Mouse (Mus musculus) embryonic facial prominence, embryonic 14.5 days (tissue): ENCODE data around the gene Irgm2. TPM values are rescaled to one million over a fixed set of nuclear protein-coding genes. Genes with fewer than 3 reads are reported as not detected.

Experiments used
- ATAC-seq: fragments of 200-750 bp; cut with Nextera tagmentation; 2 replicates; pipeline ENCODE4 v1.8.0; 2017; ENCODE audit warnings: low read depth, moderate number of reproducible peaks, moderate TSS enrichment
- DNase-seq: peaks from one replicate; pipeline ENCODE4 v3.0.0-alpha.2; 2015; ENCODE audit warnings: low spot score
- H3K27ac ChIP-seq: fragments of 300-500 bp; sonication (generic); replicated peaks from 2 replicates; pipeline ENCODE4 v1.5.1; 2014; ENCODE audit warnings: low read depth, mild to moderate bottlenecking, low read length, moderate library complexity
- H3K27me3 ChIP-seq: fragments of 300-500 bp; sonication (generic); replicated peaks from 2 replicates; pipeline ENCODE4 v1.6.1; 2014; ENCODE audit warnings: low read length; ENCODE audit not compliant: control insufficient read depth, insufficient read depth
- H3K36me3 ChIP-seq: fragments of 300-500 bp; sonication (generic); 2 replicates; pipeline ENCODE4 v1.6.1; 2014; ENCODE audit warnings: low read length, mixed read lengths; ENCODE audit not compliant: control insufficient read depth, insufficient read depth
- H3K4me1 ChIP-seq: fragments of 300-500 bp; sonication (generic); 2 replicates; pipeline ENCODE4 v1.6.1; 2014; ENCODE audit warnings: antibody characterized with exemption, low read length; ENCODE audit not compliant: control insufficient read depth, insufficient read depth
- H3K4me2 ChIP-seq: fragments of 300-500 bp; sonication (generic); 2 replicates; pipeline ENCODE4 v1.6.1; 2014; ENCODE audit warnings: low read depth, mild to moderate bottlenecking, low read length, moderate library complexity, mixed read lengths
- H3K4me3 ChIP-seq: fragments of 300-500 bp; sonication (generic); 2 replicates; pipeline ENCODE4 v1.5.1; 2014; ENCODE audit warnings: low read depth, mild to moderate bottlenecking, low read length
- H3K9ac ChIP-seq: fragments of 300-500 bp; sonication (generic); 2 replicates; pipeline ENCODE4 v1.6.1; 2014; ENCODE audit warnings: low read depth, mild to moderate bottlenecking, low read length, moderate library complexity, mixed read lengths
- H3K9me3 ChIP-seq: fragments of 300-500 bp; sonication (generic); 2 replicates; pipeline ENCODE4 v1.6.1; 2016; ENCODE audit warnings: low read length; ENCODE audit not compliant: control insufficient read depth
- WGBS: fragments of 180-500 bp; shearing (Covaris S2); extraction: QIAGEN DNeasy Blood & Tissue Kit; methylation state at CpG from one replicate; pipeline ENCODE4 v1.1.7; 2014; 5-methylcytosine and 5-hydroxymethylcytosine counted together
- polyA plus RNA-seq: library from polyadenylated mRNA; unstranded; fragments of >200 nt; fragmentation: Nextera tagmentation; extraction: Ambion mirVana; gene quantifications from 2 replicates; pipeline ENCODE4 v1.2.1, GENCODE M21; 2014

The Irgm2 gene
- polyA plus RNA-seq, 1 experiment from 2014 or later: 5.7 TPM

- Histone ChIP-seq H3K27ac (no peak overlapping the region), H3K36me3 (no peaks in the 10 kb centered on the region), H3K27me3 (no peaks in the 10 kb centered on the region), H3K4me1 (no peaks in the 10 kb centered on the region), H3K9me3 (no peaks in the 10 kb centered on the region), H3K4me3 (no peak overlapping the region), H3K4me2 (no peak overlapping the region), H3K9ac (no peak overlapping the region)
- DNase-seq: no peak
- no peak for ATAC-seq
- WGBS: 88% methylated on average over 4 of the region's 4 CpGs
Observed at GRCm38 (mm10) chr11:58260156-58260555, 60.7 kb downstream of the Irgm2 start.

GRCm38 (mm10) chr11:58261826-58262225 lies 62.4 kb downstream of the Irgm2 start:
- Histone ChIP-seq H3K9ac (no peak overlapping the region), H3K4me3 (no peak overlapping the region), H3K4me1 (no peaks in the 10 kb centered on the region), H3K9me3 (no peaks in the 10 kb centered on the region), H3K36me3 (no peaks in the 10 kb centered on the region), H3K27ac (no peak overlapping the region), H3K27me3 (no peaks in the 10 kb centered on the region), H3K4me2 (no peak overlapping the region)
- ATAC-seq (no peak), DNase-seq (no peak)
- WGBS: 86% methylated on average over 4 of the region's 4 CpGs

GRCm38 (mm10) chr11:58262336-58262735 lies 62.9 kb downstream of the Irgm2 start:
- H3K4me3 ChIP-seq: no peak overlapping the region
- no peak overlapping the region for H3K4me2 ChIP-seq
- no peak for DNase-seq
- H3K27me3 ChIP-seq: no peaks in the 10 kb centered on the region
- ATAC-seq: no peak
- no peaks in the 10 kb centered on the region for H3K9me3 ChIP-seq
- H3K36me3 ChIP-seq: no peaks in the 10 kb centered on the region
- H3K9ac ChIP-seq: no peak overlapping the region
- no peaks in the 10 kb centered on the region for H3K4me1 ChIP-seq
- 85% methylated on average over 3 of the region's 3 CpGs for WGBS
- no peak overlapping the region for H3K27ac ChIP-seq

GRCm38 (mm10) chr11:58263516-58263915 lies 64.1 kb downstream of the Irgm2 start:
- DNase-seq (no peak), ATAC-seq (no peak)
- Histone ChIP-seq H3K36me3 (no peaks in the 10 kb centered on the region), H3K9me3 (no peaks in the 10 kb centered on the region), H3K9ac (no peak overlapping the region), H3K4me3 (no peak overlapping the region), H3K27ac (no peak overlapping the region), H3K4me2 (no peak overlapping the region), H3K4me1 (no peaks in the 10 kb centered on the region), H3K27me3 (no peaks in the 10 kb centered on the region)
- 53% methylated on average over 2 of the region's 2 CpGs for WGBS

- ATAC-seq (no peak), DNase-seq (no peak)
- Histone ChIP-seq H3K4me1 (no peaks in the 10 kb centered on the region), H3K27me3 (no peaks in the 10 kb centered on the region), H3K36me3 (no peaks in the 10 kb centered on the region), H3K4me3 (no peak overlapping the region), H3K9ac (no peak overlapping the region), H3K27ac (no peak overlapping the region), H3K9me3 (no peaks in the 10 kb centered on the region), H3K4me2 (no peak overlapping the region)
- WGBS: 85% methylated on average over 9 of the region's 9 CpGs
Observed at GRCm38 (mm10) chr11:58264546-58264945, 65.1 kb downstream of the Irgm2 start.

GRCm38 (mm10) chr11:58268285-58268684 lies 68.9 kb downstream of the Irgm2 start:
- 82% methylated on average over 3 of the region's 3 CpGs for WGBS
- H3K27ac ChIP-seq: no peak overlapping the region
- no peak for ATAC-seq
- H3K4me3 ChIP-seq: no peak overlapping the region
- no peak overlapping the region for H3K4me2 ChIP-seq
- H3K4me1 ChIP-seq: no peaks in the 10 kb centered on the region
- no peaks in the 10 kb centered on the region for H3K9me3 ChIP-seq
- no peak for DNase-seq
- no peaks in the 10 kb centered on the region for H3K27me3 ChIP-seq
- H3K36me3 ChIP-seq: no peaks in the 10 kb centered on the region
- H3K9ac ChIP-seq: no peak overlapping the region

Other genes starting within 250 kb of the Irgm2 start
- gene Larp1, start 190.6 kb upstream of the Irgm2 start, polyA plus RNA-seq: 19.5 and 21.9 TPM in 2 replicates
- gene Gm12248, start 106.5 kb upstream of the Irgm2 start, polyA plus RNA-seq: not detected in 2 replicates
- gene Cnot8, start 95.5 kb upstream of the Irgm2 start, polyA plus RNA-seq: 85.8 and 94.9 TPM in 2 replicates
- gene Gemin5, start 31.1 kb upstream of the Irgm2 start, polyA plus RNA-seq: 18.3 and 19.6 TPM in 2 replicates
- gene Mrpl22, start 28.0 kb upstream of the Irgm2 start, polyA plus RNA-seq: 112 and 113 TPM in 2 replicates
- 10.5 and 16.7 TPM in 2 replicates for gene Igtp, start 62 bp upstream of the Irgm2 start, polyA plus RNA-seq
- 0.22 and 0.45 TPM in 2 replicates for gene 4930438A08Rik, start 75.2 kb downstream of the Irgm2 start, polyA plus RNA-seq
- 14.2 and 14.7 TPM in 2 replicates for gene Zfp692, start 107.5 kb downstream of the Irgm2 start, polyA plus RNA-seq
- 42.3 TPM in 2 replicates for gene Zfp672, start 130.7 kb downstream of the Irgm2 start, polyA plus RNA-seq
- 23.2 and 27.3 TPM in 2 replicates for gene Sh3bp5l, start 131.1 kb downstream of the Irgm2 start, polyA plus RNA-seq
- gene Lypd8, start 179.4 kb downstream of the Irgm2 start, polyA plus RNA-seq: not detected in 2 replicates
- not detected in 2 replicates for gene 1810065E05Rik, start 221.5 kb downstream of the Irgm2 start, polyA plus RNA-seq
- gene Gm12253, start 232.9 kb downstream of the Irgm2 start, polyA plus RNA-seq: not detected in 2 replicates